Mouse (Mus musculus) forebrain, embryonic 11.5 days (tissue): ENCODE data around the gene Tcp11. TPM values are rescaled to one million over a fixed set of nuclear protein-coding genes. Genes with fewer than 3 reads are reported as not detected.

ENCODE experiments used
- ATAC-seq: fragments of 200-750 bp; cut with Nextera tagmentation; replicated peaks from 2 replicates; pipeline ENCODE4 v1.8.0; 2017; ENCODE audit warnings: moderate TSS enrichment; ENCODE audit not compliant: low FRiP score
- DNase-seq: peaks from one replicate; pipeline ENCODE4 v3.0.0-alpha.2; 2017; ENCODE audit warnings: low spot score
- H3K27ac ChIP-seq: fragments of 300-500 bp; sonication (generic); 2 replicates; pipeline ENCODE4 v1.5.1; 2014; ENCODE audit warnings: low read depth, low read length
- H3K27me3 ChIP-seq: fragments of 300-500 bp; sonication (generic); 2 replicates; pipeline ENCODE4 v1.6.1; 2014; ENCODE audit warnings: mild to moderate bottlenecking, low read length, mixed read lengths; ENCODE audit not compliant: control insufficient read depth, insufficient read depth
- H3K36me3 ChIP-seq: fragments of 300-500 bp; sonication (generic); 2 replicates; pipeline ENCODE4 v1.6.1; 2014; ENCODE audit warnings: mild to moderate bottlenecking, low read length, moderate library complexity, mixed read lengths; ENCODE audit not compliant: control insufficient read depth, insufficient read depth
- H3K4me1 ChIP-seq: fragments of 300-500 bp; sonication (generic); replicated peaks from 2 replicates; pipeline ENCODE4 v1.6.1; 2014; ENCODE audit warnings: low read length, mixed read lengths; ENCODE audit not compliant: control insufficient read depth, insufficient read depth
- H3K4me2 ChIP-seq: fragments of 300-500 bp; sonication (generic); 2 replicates; pipeline ENCODE4 v1.6.1; 2014; ENCODE audit warnings: low read depth, mild to moderate bottlenecking, low read length, moderate library complexity, mixed read lengths; ENCODE audit not compliant: severe bottlenecking
- H3K4me3 ChIP-seq: fragments of 300-500 bp; sonication (generic); 2 replicates; pipeline ENCODE4 v1.5.1; 2014; ENCODE audit warnings: low read depth, low read length
- H3K9ac ChIP-seq: fragments of 300-500 bp; sonication (generic); 2 replicates; pipeline ENCODE4 v1.6.1; 2014; ENCODE audit warnings: low read length
- H3K9me3 ChIP-seq: fragments of 300-500 bp; sonication (generic); 2 replicates; pipeline ENCODE4 v1.6.1; 2016; ENCODE audit warnings: low read length, mixed read lengths; ENCODE audit not compliant: control insufficient read depth
- WGBS: fragments of 180-500 bp; shearing (Covaris S2); extraction: QIAGEN DNeasy Blood & Tissue Kit; methylation state at CpG from one replicate; pipeline ENCODE4 v1.1.7; 2014; 5-methylcytosine and 5-hydroxymethylcytosine counted together
- polyA plus RNA-seq: library from polyadenylated mRNA; unstranded; fragments of >200 nt; fragmentation: Nextera tagmentation; extraction: Ambion mirVana; gene quantifications from 2 replicates; pipeline ENCODE4 v1.2.1, GENCODE M21; 2014

Gene Tcp11
- polyA plus RNA-seq, 1 experiment from 2014 or later: 1.0 TPM

GRCm38 (mm10) chr17:28063163-28063562 is 17.3 kb downstream of the Tcp11 start:
- ATAC-seq (no peak), DNase-seq (no peak)
- H3K4me3 ChIP-seq: no peak overlapping the region

DNA sequence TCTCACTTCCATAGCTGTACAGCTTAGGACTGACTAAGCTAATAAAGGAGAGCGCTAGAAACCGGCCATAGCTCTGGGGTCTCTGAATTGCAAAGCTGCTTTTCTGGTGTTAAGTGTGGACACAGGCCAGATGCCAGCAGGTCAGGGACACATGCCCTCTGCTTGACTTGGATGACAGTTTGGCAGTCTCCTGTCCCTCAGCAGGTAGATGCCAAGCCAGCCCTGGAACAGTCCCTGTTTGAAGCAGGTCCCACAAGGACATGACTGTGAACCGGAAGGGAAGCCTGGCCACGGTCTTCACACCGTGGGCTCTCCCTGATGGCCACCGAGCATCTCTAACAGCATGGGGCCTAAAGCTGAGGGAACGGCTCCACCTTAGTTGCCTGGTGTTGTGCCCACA is 17.7 kb downstream of the Tcp11 start:
- H3K9me3 ChIP-seq: no peaks in the 10 kb centered on the region
- H3K4me2 ChIP-seq: no peak overlapping the region
- WGBS: 86% methylated on average over 7 of the region's 7 CpGs
- no peak overlapping the region for H3K27ac ChIP-seq
- no peak overlapping the region for H3K4me3 ChIP-seq
- H3K36me3 ChIP-seq: no peaks in the 10 kb centered on the region; the same call in 1 of the 2 replicates
- H3K9ac ChIP-seq: no peak overlapping the region
- H3K4me1 ChIP-seq: no peaks in the 10 kb centered on the region
- peak; percentile 46 for DNase-seq
- ATAC-seq: no peak
- no peaks in the 10 kb centered on the region for H3K27me3 ChIP-seq

More at GRCm38 (mm10) chr17:28063163-28063562, 17.3 kb downstream of the Tcp11 start:
- Histone ChIP-seq H3K27ac (no peak overlapping the region), H3K4me2 (no peak overlapping the region), H3K27me3 (no peaks in the 10 kb centered on the region), H3K36me3 (no peaks in the 10 kb centered on the region; the same call in 1 of the 2 replicates), H3K9me3 (no peaks in the 10 kb centered on the region), H3K4me1 (no peaks in the 10 kb centered on the region), H3K9ac (no peak overlapping the region)
- 75% methylated on average over 6 of the region's 6 CpGs for WGBS

DNA sequence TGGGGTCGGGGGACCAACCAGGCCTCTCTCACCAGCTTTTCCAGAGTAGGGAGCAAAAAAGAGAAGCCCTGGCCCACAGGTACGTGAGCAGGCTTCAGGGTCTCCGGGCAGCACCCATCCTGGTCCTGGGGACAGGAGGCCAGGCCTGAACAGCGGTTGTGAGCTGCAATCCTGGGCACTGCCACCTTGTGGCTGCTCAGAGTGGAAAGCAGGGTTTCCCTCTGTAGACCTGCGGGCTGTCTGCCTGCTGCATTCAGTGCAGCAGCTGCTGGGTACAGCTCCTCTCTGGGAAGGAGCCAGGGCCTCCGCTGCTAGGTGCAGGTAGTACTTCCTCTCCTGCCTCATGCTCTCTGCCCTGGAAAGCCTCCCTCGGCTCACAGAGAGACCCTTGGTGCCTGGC is 19.0 kb downstream of the Tcp11 start:
- H3K9ac ChIP-seq: no peak overlapping the region
- H3K9me3 ChIP-seq: no peaks in the 10 kb centered on the region
- H3K36me3 ChIP-seq: no peaks in the 10 kb centered on the region; the same call in 1 of the 2 replicates
- no peaks in the 10 kb centered on the region for H3K4me1 ChIP-seq
- peak; percentile 50 for DNase-seq
- ATAC-seq: no peak
- no peak overlapping the region for H3K27ac ChIP-seq
- 56% methylated on average over 7 of the region's 7 CpGs for WGBS
- H3K4me3 ChIP-seq: no peak overlapping the region
- H3K4me2 ChIP-seq: no peak overlapping the region
- H3K27me3 ChIP-seq: no peaks in the 10 kb centered on the region

DNA sequence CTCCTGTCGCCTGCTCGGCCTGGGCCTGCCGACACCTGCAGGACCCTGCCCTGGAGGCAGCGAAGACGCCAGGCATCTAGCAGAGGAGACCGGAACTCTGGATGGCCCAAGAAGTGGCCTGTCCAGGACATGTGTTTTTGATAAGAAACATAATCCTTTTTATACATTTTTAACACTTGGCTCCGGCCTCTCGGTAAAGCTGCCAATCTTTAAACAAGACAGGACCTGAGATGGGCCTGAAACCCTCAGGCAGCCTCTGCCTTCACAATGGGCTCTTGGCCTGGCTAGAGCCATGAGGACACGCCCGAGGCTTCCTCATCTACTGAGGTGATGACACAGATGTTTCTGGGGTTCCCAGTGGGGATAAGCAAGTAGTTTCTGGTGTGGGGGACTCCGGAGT is 19.8 kb downstream of the Tcp11 start:
- no peaks in the 10 kb centered on the region for H3K27me3 ChIP-seq
- no peaks in the 10 kb centered on the region; the same call in 1 of the 2 replicates for H3K36me3 ChIP-seq
- no peaks in the 10 kb centered on the region for H3K9me3 ChIP-seq
- H3K27ac ChIP-seq: no peak overlapping the region
- H3K9ac ChIP-seq: no peak overlapping the region
- ATAC-seq: no peak
- H3K4me2 ChIP-seq: no peak overlapping the region
- no peak for DNase-seq
- no peak overlapping the region for H3K4me3 ChIP-seq
- H3K4me1 ChIP-seq: no peaks in the 10 kb centered on the region
- WGBS: 84% methylated on average over 11 of the region's 11 CpGs

GRCm38 (mm10) chr17:28058346-28058745 is 22.1 kb downstream of the Tcp11 start:
- H3K9me3 ChIP-seq: no peaks in the 10 kb centered on the region
- H3K4me2 ChIP-seq: no peak overlapping the region
- H3K27me3 ChIP-seq: no peaks in the 10 kb centered on the region
- 91% methylated on average over 13 of the region's 13 CpGs for WGBS
- ATAC-seq: no peak
- H3K36me3 ChIP-seq: no peaks in the 10 kb centered on the region; the same call in 1 of the 2 replicates
- no peak overlapping the region for H3K27ac ChIP-seq
- no peak for DNase-seq
- H3K9ac ChIP-seq: no peak overlapping the region
- H3K4me1 ChIP-seq: no peaks in the 10 kb centered on the region
- no peak overlapping the region for H3K4me3 ChIP-seq

DNA sequence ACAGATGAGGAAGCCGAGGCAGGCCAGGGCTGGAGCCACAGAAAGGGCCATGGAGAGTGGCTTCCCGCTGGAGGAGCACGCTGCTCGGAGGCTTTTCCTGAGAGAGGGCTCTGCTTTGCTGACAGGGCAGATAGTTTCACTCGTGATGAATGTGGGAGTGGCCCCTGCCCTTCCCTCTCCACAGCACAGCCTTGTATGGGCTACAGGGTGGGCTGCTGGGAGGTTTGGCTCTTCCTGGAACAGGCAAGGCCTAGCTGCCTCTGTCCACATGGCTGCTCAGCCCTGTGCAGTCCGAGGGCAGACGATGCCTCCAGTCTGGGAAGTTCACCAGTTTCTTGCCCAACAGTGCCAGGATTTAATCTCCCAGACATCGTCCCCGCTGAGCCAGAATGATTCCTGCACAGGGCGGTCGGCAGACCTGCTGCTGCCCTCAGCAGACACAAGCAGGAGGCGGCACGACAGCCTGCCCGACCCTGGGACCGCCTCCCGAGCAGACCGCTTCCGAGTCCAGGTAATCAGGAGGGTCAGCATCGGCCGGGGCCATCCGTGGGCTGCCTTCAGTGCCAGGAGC is 28.1 kb downstream of the Tcp11 start:
- Histone ChIP-seq H3K4me2 (no peak overlapping the region), H3K4me1 (no peaks in the 10 kb centered on the region), H3K27me3 (no peaks in the 10 kb centered on the region), H3K9ac (no peak overlapping the region), H3K36me3 (peaks cover 2% of the 10 kb centered on the region; the same call in 1 of the 2 replicates), H3K27ac (no peak overlapping the region), H3K9me3 (no peaks in the 10 kb centered on the region), H3K4me3 (no peak overlapping the region)
- ATAC-seq (no peak), DNase-seq (no peak)
- 80% methylated on average over 21 of the region's 21 CpGs for WGBS

DNA sequence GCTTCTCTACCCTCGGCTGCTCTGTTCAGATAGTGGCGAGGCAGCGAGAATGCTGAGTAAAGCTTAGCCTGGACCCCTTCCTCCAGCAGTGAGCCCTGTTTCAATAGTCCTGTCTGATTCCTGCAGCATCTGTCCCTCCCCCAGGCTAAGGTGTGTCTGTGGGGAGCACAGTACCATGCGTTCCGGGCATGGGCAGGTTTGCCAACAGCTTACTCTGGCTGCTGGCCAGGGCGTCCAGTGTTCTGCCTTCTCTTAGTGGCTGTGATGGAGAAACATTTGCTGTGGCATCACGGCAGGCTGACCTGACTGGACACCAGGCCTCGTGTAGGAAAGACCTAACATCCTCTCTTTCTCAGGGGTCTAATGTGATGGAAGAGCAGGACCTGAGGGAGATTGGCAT is 30.2 kb downstream of the Tcp11 start:
- Histone ChIP-seq H3K36me3 (peaks cover 2% of the 10 kb centered on the region; the same call in 1 of the 2 replicates), H3K9ac (no peak overlapping the region), H3K4me1 (no peaks in the 10 kb centered on the region), H3K27ac (no peak overlapping the region), H3K27me3 (no peaks in the 10 kb centered on the region), H3K9me3 (no peaks in the 10 kb centered on the region), H3K4me3 (no peak overlapping the region), H3K4me2 (no peak overlapping the region)
- no peak for ATAC-seq
- 87% methylated on average over 8 of the region's 8 CpGs for WGBS
- DNase-seq: no peak

DNA sequence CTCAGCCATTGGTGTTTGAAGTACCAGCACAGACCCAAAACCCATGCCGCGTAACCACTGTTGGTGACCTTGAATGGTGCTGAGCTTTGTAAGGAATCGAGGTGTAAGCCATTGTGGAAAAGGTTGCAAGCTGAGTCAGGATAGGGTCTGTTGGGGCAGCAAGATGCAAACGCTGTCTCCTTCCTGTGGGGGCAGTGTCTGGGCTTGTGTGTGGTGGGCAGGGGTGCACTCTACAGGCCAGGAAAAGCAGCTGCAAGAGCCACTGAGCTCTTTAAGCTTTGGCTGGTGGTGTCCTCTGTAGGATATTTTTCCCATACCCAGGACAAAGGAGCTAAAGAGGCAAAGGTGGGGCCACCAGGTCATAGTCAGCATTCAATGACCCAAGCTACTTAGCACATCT is 32.0 kb downstream of the Tcp11 start:
- no peaks in the 10 kb centered on the region for H3K9me3 ChIP-seq
- no peak overlapping the region for H3K4me3 ChIP-seq
- DNase-seq: no peak
- ATAC-seq: 0 out of 2 replicates have a peak, but pooled peaks have one; percentile 27
- H3K27ac ChIP-seq: no peak overlapping the region
- no peaks in the 10 kb centered on the region for H3K4me1 ChIP-seq
- 48% methylated on average over 4 of the region's 4 CpGs for WGBS
- H3K36me3 ChIP-seq: peaks cover 2% of the 10 kb centered on the region; the same call in 1 of the 2 replicates
- no peak overlapping the region for H3K9ac ChIP-seq
- H3K4me2 ChIP-seq: no peak overlapping the region
- no peaks in the 10 kb centered on the region for H3K27me3 ChIP-seq

DNA sequence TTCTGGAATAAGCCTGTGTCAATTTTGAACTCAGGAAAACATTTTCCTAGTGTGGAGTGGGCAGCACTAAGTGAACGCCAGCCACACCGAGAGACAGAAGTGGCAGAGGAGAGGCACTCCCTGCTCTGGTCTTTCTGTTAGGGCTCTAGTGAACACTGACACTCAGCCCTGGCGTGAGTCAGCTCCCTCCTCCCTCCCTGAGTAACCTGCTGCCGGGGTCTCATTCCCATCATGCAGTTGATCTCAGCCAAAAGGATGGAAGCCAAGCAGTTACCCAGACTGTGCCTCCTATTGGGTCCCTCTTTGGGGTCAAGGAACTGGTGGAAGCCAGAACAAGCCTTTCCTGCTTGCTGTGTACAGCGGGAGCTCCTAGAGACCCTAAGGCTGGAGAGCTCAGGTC is 32.9 kb downstream of the Tcp11 start:
- Histone ChIP-seq H3K9me3 (no peaks in the 10 kb centered on the region), H3K27ac (no peak overlapping the region), H3K27me3 (no peaks in the 10 kb centered on the region), H3K36me3 (peaks cover 2% of the 10 kb centered on the region; the same call in 1 of the 2 replicates), H3K4me2 (no peak overlapping the region), H3K4me1 (no peaks in the 10 kb centered on the region), H3K9ac (no peak overlapping the region), H3K4me3 (no peak overlapping the region)
- ATAC-seq (no peak), DNase-seq (no peak)
- 77% methylated on average over 5 of the region's 5 CpGs for WGBS
